Mouse (Mus musculus): ENCODE measurements around the gene Brk1. TPM values are rescaled to one million over a fixed set of nuclear protein-coding genes. Genes with fewer than 3 reads are reported as not detected.

Brk1 gene
- polyA plus RNA-seq, 1 experiment from 2014 or later: 196 TPM

- Histone ChIP-seq H3K4me1 (no peaks in the 10 kb centered on the region), H3K9ac (replicated peaks) (no peak overlapping the region), H3K36me3 (no peaks in the 10 kb centered on the region), H3K4me2 (replicated peaks) (no peak overlapping the region), H3K9me3 (no peaks in the 10 kb centered on the region), H3K27ac (replicated peaks) (no peak overlapping the region), H3K27me3 (no peaks in the 10 kb centered on the region), H3K4me3 (no peak overlapping the region)
- WGBS: 88% methylated on average over 8 of the region's 8 CpGs
- no peak for ATAC-seq (ENCODE audit: low FRiP score, low read depth)
Observed at GRCm38 (mm10) chr6:113654102-113654501, 49.5 kb downstream of the Brk1 start.

DNA sequence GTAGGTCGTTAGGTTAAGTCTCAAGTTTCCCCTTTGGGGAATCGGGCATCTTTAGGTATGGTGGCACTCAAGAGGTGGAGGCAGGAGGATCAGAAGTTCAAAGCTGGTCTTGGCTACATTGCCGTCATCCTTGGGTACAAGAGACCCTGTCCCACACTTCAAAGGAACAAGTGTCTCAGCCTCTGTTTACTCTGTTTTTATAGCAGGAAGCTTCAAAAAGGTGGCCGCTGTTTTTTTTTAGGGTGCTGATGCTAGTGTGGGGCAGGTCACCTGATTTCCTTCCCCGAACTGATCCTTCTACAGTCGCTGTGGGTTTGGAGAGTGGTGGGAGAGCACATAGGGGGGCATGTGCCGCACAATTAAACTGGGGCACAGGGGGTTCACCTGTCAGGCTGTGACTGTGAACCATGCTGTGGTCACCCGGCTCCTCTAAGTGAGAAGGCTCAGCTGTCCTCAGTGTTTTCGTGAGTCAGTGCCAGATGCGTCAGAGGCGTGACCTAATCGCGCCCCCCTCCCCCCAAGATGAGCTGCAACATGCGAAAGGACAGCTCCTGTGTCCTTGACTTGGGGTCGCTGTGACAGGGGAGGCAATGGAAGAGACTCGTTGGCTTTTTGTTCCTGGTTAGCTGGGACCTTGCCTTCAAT, 50.3 kb downstream of the Brk1 start:
- Histone ChIP-seq H3K9me3 (no peaks in the 10 kb centered on the region), H3K36me3 (no peaks in the 10 kb centered on the region), H3K27me3 (no peaks in the 10 kb centered on the region), H3K4me1 (no peaks in the 10 kb centered on the region), H3K4me3 (no peak overlapping the region), H3K4me2 (replicated peaks) (no peak overlapping the region), H3K9ac (replicated peaks) (no peak overlapping the region), H3K27ac (replicated peaks) (no peak overlapping the region)
- WGBS: 82% methylated on average over 16 of the region's 16 CpGs
- no peak for ATAC-seq (ENCODE audit: low FRiP score, low read depth)

GRCm38 (mm10) chr6:113655475-113655874, 50.9 kb downstream of the Brk1 start:
- no peaks in the 10 kb centered on the region for H3K27me3 ChIP-seq

DNA sequence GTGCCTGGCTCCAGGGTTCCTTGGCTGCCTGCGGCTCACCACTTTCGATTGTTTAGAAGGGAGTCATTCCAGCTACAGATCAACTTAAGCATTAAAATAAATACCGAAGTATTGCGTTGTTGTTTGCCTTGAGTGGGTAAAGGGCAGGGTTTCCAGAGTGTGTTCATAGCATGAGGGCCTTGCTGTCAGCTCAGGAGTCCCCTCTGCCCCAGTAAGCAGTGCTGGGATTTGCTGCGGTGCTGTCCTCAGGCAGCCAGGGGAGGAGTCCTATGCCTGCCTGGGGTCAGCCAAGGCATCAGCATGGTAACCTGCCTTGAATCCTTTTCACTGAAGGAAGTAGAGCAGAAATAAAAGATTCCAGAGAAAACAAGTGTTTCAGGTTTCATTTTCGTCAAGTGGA, 52.3 kb downstream of the Brk1 start:
- no peaks in the 10 kb centered on the region for H3K4me1 ChIP-seq
- H3K9ac ChIP-seq (replicated peaks): no peak overlapping the region
- ATAC-seq (ENCODE audit: low FRiP score, low read depth): no peak
- no peaks in the 10 kb centered on the region for H3K9me3 ChIP-seq
- H3K27me3 ChIP-seq: no peaks in the 10 kb centered on the region
- 77% methylated on average over 6 of the region's 6 CpGs for WGBS
- no peaks in the 10 kb centered on the region for H3K36me3 ChIP-seq
- H3K4me2 ChIP-seq (replicated peaks): no peak overlapping the region
- H3K27ac ChIP-seq (replicated peaks): no peak overlapping the region
- no peak overlapping the region for H3K4me3 ChIP-seq

More at GRCm38 (mm10) chr6:113655475-113655874, 50.9 kb downstream of the Brk1 start:
- H3K4me1 ChIP-seq: no peaks in the 10 kb centered on the region
- no peak overlapping the region for H3K4me2 ChIP-seq (replicated peaks)
- ATAC-seq (ENCODE audit: low FRiP score, low read depth): no peak
- H3K36me3 ChIP-seq: no peaks in the 10 kb centered on the region
- H3K27ac ChIP-seq (replicated peaks): no peak overlapping the region
- 92% methylated on average over 3 of the region's 3 CpGs for WGBS
- H3K4me3 ChIP-seq: no peak overlapping the region
- H3K9me3 ChIP-seq: no peaks in the 10 kb centered on the region
- H3K9ac ChIP-seq (replicated peaks): no peak overlapping the region

GRCm38 (mm10) chr6:113658226-113658625, 53.7 kb downstream of the Brk1 start:
- Histone ChIP-seq H3K27me3 (no peaks in the 10 kb centered on the region), H3K4me3 (no peak overlapping the region), H3K4me1 (no peaks in the 10 kb centered on the region), H3K27ac (replicated peaks) (no peak overlapping the region), H3K36me3 (no peaks in the 10 kb centered on the region), H3K9ac (replicated peaks) (no peak overlapping the region), H3K4me2 (replicated peaks) (no peak overlapping the region), H3K9me3 (no peaks in the 10 kb centered on the region)
- WGBS: 75% methylated on average over 3 of the region's 3 CpGs
- no peak for ATAC-seq (ENCODE audit: low FRiP score, low read depth)

DNA sequence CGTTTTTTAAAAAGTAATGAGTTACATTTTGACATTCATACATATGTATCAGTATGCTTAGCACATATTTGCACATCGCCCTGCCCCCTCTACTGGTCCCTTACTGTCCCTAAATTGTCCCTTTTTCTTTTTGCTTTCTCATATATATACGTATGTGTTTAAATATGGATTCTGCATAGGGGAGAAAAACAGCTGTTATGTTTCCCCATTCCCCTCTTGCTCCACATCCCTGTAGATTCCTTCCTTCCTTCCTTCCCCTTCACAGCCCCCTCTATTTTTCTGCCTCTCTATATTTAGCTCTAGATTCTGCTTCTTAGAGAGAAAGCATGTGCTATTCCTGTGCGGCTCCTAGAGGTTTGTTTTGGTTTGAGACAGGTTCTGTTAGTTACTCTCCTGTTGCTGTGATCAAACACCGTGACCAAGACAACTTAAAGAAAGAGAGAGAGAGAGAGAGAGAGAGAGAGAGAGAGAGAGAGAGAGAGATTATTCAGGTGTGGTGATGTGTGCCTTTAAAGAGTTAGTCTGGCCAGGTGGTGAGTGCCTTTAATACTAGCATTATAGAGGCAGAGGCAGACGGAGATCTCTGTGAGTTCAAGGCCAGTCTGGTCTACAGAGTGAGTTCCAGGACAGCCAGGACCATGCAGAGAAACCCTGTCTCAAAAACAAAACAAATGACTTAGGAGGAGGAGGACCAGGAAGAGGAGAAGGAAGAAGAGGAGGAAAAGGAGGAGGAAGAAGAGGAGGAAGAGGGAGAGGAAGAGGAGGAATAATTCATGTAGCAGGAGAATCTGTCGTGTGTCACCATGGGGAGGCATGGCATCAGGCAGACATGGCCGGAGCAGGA, 55.3 kb downstream of the Brk1 start:
- no peak overlapping the region for H3K4me2 ChIP-seq (replicated peaks)
- H3K4me1 ChIP-seq: no peaks in the 10 kb centered on the region
- no peak overlapping the region for H3K27ac ChIP-seq (replicated peaks)
- ATAC-seq (ENCODE audit: low FRiP score, low read depth): no peak
- WGBS: 75% methylated on average over 8 of the region's 8 CpGs
- H3K9me3 ChIP-seq: no peaks in the 10 kb centered on the region
- H3K27me3 ChIP-seq: no peaks in the 10 kb centered on the region
- no peak overlapping the region for H3K9ac ChIP-seq (replicated peaks)
- H3K4me3 ChIP-seq: no peak overlapping the region
- no peaks in the 10 kb centered on the region for H3K36me3 ChIP-seq

DNA sequence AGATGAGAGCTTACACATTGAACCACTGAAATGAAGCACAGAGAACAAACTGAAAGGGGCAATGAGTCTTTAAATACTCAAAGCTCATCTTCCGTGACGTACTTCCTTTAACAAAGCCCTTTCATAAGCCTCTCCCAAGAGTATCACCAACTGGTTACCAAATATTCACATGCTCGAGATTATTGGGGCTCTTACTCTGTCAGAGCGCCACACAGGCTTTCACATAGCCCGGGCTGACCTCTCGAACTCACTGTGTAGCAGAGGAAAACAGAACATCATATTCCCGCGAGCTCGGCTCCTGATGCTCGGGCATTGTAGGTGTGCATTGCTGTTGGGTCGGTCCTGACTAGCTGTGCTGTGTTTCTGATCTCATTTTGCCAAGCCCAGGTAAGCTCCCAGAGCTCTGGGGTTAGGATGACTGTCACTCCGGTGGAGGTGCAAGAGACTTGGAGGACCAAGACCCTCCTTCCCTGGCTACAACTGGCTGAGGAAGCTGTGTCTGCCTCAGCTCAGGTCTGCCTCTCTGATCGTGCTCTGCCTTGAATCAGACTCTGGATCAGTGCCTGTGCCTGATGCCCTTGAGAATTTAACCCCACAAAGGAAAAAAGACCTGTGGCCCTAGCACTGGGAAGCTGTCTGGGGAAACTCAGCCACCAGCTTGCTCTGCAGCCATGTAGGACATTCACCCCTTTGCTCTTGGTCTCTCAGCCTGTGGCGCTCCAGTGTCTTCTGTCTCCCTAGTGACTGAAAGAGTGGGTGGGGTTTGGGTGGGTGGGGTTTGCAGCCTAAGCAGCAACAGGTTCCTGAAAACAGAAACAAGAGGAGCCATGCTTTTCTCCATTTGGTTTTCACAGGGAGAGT, 56.1 kb downstream of the Brk1 start:
- 71% methylated on average over 14 of the region's 14 CpGs for WGBS
- ATAC-seq (ENCODE audit: low FRiP score, low read depth): no peak

GRCm38 (mm10) chr6:113661353-113662241, 57.0 kb downstream of the Brk1 start:
- Histone ChIP-seq H3K4me3 (no peak overlapping the region), H3K27me3 (no peaks in the 10 kb centered on the region), H3K27ac (replicated peaks) (no peak overlapping the region), H3K9me3 (no peaks in the 10 kb centered on the region), H3K9ac (replicated peaks) (no peak overlapping the region), H3K4me2 (replicated peaks) (no peak overlapping the region), H3K36me3 (no peaks in the 10 kb centered on the region), H3K4me1 (no peaks in the 10 kb centered on the region)
- 68% methylated on average over 12 of the region's 12 CpGs for WGBS
- ATAC-seq (ENCODE audit: low FRiP score, low read depth): no peak

More for the DNA sequence above, 56.1 kb downstream of the Brk1 start:
- no peaks in the 10 kb centered on the region for H3K27me3 ChIP-seq
- H3K4me1 ChIP-seq: no peaks in the 10 kb centered on the region
- H3K27ac ChIP-seq (replicated peaks): no peak overlapping the region
- H3K4me2 ChIP-seq (replicated peaks): no peak overlapping the region
- H3K9me3 ChIP-seq: no peaks in the 10 kb centered on the region
- H3K36me3 ChIP-seq: no peaks in the 10 kb centered on the region
- no peak overlapping the region for H3K9ac ChIP-seq (replicated peaks)
- no peak overlapping the region for H3K4me3 ChIP-seq

DNA sequence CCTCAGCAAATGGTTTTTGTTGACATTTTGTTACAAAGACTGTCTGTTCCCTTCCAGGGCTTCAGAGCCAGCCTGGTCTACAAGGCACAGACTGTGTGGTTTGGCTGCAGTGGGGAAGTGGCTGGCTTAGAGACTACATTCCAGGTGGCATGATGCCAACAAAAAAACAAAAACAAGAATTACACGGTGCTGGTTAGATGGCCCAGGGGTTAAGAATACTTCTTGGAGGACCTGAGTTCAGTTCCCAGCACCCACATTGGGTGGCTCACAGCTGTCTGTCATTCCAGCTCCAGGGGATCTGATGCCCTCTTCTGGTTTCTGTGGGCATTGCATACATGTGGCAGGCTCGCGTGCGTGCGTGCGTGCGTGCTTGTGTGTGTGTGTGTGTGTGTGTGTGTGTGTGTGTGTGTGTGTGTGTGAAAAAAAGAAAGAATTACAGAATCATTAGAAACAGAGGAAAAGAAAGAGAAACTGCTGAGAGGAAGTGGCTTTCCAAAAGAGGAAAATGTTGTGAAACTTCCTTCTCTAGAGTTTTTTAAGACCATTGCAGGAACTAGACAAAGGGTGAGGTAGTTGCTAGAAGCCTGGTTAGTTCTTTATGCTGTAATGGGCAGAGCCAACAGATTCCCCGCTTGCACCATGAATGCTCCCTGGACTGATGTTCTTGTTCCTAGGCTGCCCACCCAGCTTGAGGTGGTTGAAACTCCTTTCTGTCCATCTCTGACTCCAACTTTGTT, 58.6 kb downstream of the Brk1 start:
- Histone ChIP-seq H3K9me3 (no peaks in the 10 kb centered on the region), H3K36me3 (no peaks in the 10 kb centered on the region), H3K27ac (replicated peaks) (no peak overlapping the region), H3K27me3 (no peaks in the 10 kb centered on the region), H3K4me1 (no peaks in the 10 kb centered on the region), H3K4me2 (replicated peaks) (no peak overlapping the region), H3K9ac (replicated peaks) (no peak overlapping the region), H3K4me3 (no peak overlapping the region)
- ATAC-seq (ENCODE audit: low FRiP score, low read depth): no peak
- WGBS: 95% methylated on average over 8 of the region's 8 CpGs

- no peak overlapping the region for H3K4me3 ChIP-seq
- 91% methylated on average over 7 of the region's 7 CpGs for WGBS
- no peak overlapping the region for H3K4me2 ChIP-seq (replicated peaks)
- H3K27ac ChIP-seq (replicated peaks): no peak overlapping the region
- H3K27me3 ChIP-seq: no peaks in the 10 kb centered on the region
- no peaks in the 10 kb centered on the region for H3K36me3 ChIP-seq
- no peaks in the 10 kb centered on the region for H3K9me3 ChIP-seq
- no peak overlapping the region for H3K9ac ChIP-seq (replicated peaks)
- H3K4me1 ChIP-seq: peaks cover 7% of the 10 kb centered on the region
- no peak for ATAC-seq (ENCODE audit: low FRiP score, low read depth)
Observed at GRCm38 (mm10) chr6:113664305-113664704, 59.7 kb downstream of the Brk1 start.

All from midbrain, embryonic 12.5 days (tissue).